Comparison of ENCODE assay signal across 8 mouse cellular contexts in genomic region chr17:70847086-70847485, GRCm38 (mm10). TPM values are rescaled to one million over a fixed set of nuclear protein-coding genes. Genes with fewer than 3 reads are reported as not detected.
DNase-seq lines count a peak whose midpoint lies in the region; ATAC-seq and TF ChIP-seq lines count a peak whose summit lies in the region.

No protein-coding gene starts in this region.

- no peaks in the 10 kb centered on the region for H3K9me3 ChIP-seq in lung, embryonic 16.5 days (ENCODE audit: control insufficient read depth, low read length)

- ATAC-seq in lung, embryonic 16.5 days (ENCODE audit: low read depth) = no peak
- ATAC-seq in cerebellum, adult (ENCODE audit: insufficient number of reproducible peaks, low FRiP score, low TSS enrichment) = no peak

- no peak overlapping the region for H3K27ac ChIP-seq in kidney, adult 2 months (ENCODE audit: insufficient read depth, low read depth, low read length)
- H3K27ac ChIP-seq in lung, embryonic 16.5 days (ENCODE audit: low read length) = no peak overlapping the region

- peak overlapping the region; percentile 53 for H3K9ac ChIP-seq in lung, embryonic 16.5 days (ENCODE audit: low read length)

- 2% methylated on average over 4 of the region's 4 CpGs for WGBS in kidney, adult 2 months
- 1% methylated on average over 4 of the region's 4 CpGs for WGBS in lung, embryonic 16.5 days

- H3K27me3 ChIP-seq in kidney, adult 2 months (replicated peaks; ENCODE audit: control insufficient read depth, insufficient read depth, low read length) = no peaks in the 10 kb centered on the region
- H3K27me3 ChIP-seq in lung, embryonic 16.5 days (ENCODE audit: control insufficient read depth, insufficient read depth, low read depth, low read length) = no peaks in the 10 kb centered on the region

- TF ChIP-seq CTCF in kidney, adult 2 months (conservative IDR thresholded peaks at IDR 0.05; ENCODE audit: insufficient read depth, insufficient read length, low read depth, low read length) = peak; percentile 42

- H3K4me2 ChIP-seq in lung, embryonic 16.5 days (ENCODE audit: low read depth, low read length) = peak overlapping the region; percentile 56

- H3K36me3 ChIP-seq in kidney, adult 2 months (ENCODE audit: control insufficient read depth, insufficient read depth, low read length) = no peaks in the 10 kb centered on the region; the same call in 1 of the 2 replicates
- H3K36me3 ChIP-seq in lung, embryonic 16.5 days (ENCODE audit: control insufficient read depth, insufficient read depth, low read length) = peaks cover 18% of the 10 kb centered on the region

- DNase-seq in adrenal gland, adult 2 months = peak; percentile 45
- DNase-seq in adrenal gland, adult 18-20 months (ENCODE audit: low spot score in 2 of 2) = no peak
- peak; percentile 88 for DNase-seq in NIH3T3 (ENCODE audit: low read depth)
- peak; percentile 42 to 59 for DNase-seq in heart, adult 9 months (ENCODE audit: low spot score in 2 of 2)
- DNase-seq in kidney, adult 2 months = peak; percentile 77
- peak; percentile 15 to 60 for DNase-seq in spleen, postnatal 10 days (ENCODE audit: low spot score in 2 of 2)

- peaks cover 23% of the 10 kb centered on the region for H3K4me1 ChIP-seq in kidney, adult 2 months (ENCODE audit: control insufficient read depth, insufficient read depth, low read length)
- H3K4me1 ChIP-seq in lung, embryonic 16.5 days (replicated peaks; ENCODE audit: control insufficient read depth, insufficient read depth, low read length) = peaks cover 22% of the 10 kb centered on the region

- TF ChIP-seq POLR2A in kidney, adult 2 months (IDR thresholded peaks at IDR 0.05; ENCODE audit: low read depth, low read length) = no peak

- H3K4me3 ChIP-seq in kidney, adult 2 months (ENCODE audit: insufficient read depth, low read depth, low read length) = no peak overlapping the region
- H3K4me3 ChIP-seq in lung, embryonic 16.5 days (ENCODE audit: low read length) = peak overlapping the region; percentile 35

RNA-seq across cellular contexts. Expression of gene Tgif1, which starts 6.3 kb away (rescaled TPM):
- 10 to 100 TPM; 39.3 to 56.3 TPM for total RNA-seq in adrenal gland, adult 2 months (2021)
- 27.8 and 30.3 TPM in 2 replicates for polyA plus RNA-seq in adrenal gland, adult 2 months (2012; rRNA removed)
- total RNA-seq in adrenal gland, adult 18-20 months (2021) = 10 to 100 TPM; 42.5 to 58.2 TPM
- polyA plus RNA-seq in kidney, adult 2 months (2012; rRNA removed) = 20.1 and 20.7 TPM in 2 replicates
- 63.1 and 69.4 TPM in 2 replicates for polyA plus RNA-seq in lung, embryonic 16.5 days (2015; fragmentation: Nextera tagmentation; extraction: Ambion mirVana)

Comparison
In these comparisons a context has a peak if more than half of its experiments do, and no peak if none do; other contexts are left out.
1. DNase-seq: peak in adrenal gland, adult 2 months (single experiment), NIH3T3 (single experiment), heart, adult 9 months (2 of 2), kidney, adult 2 months (single experiment) and spleen, postnatal 10 days (2 of 2); none in adrenal gland, adult 18-20 months (0 of 2).